Mouse (Mus musculus) G1E-ER4 (cell line): ENCODE measurements around the gene Cops9. TPM values are rescaled to one million over a fixed set of nuclear protein-coding genes. Genes with fewer than 3 reads are reported as not detected.

Experiments used
- GATA1 ChIP-seq: IDR thresholded peaks from one replicate; pipeline ENCODE4 v1.8.0; 2012; ENCODE audit warnings: low read length, inconsistent platforms
- polyA plus RNA-seq: library from polyadenylated mRNA; stranded (reverse); fragments of >175 nt; gene quantifications from 2 replicates; pipeline ENCODE4 v1.2.3, GENCODE M21; 2012

The Cops9 gene
- polyA plus RNA-seq, 1 experiment, result 217 TPM

DNA sequence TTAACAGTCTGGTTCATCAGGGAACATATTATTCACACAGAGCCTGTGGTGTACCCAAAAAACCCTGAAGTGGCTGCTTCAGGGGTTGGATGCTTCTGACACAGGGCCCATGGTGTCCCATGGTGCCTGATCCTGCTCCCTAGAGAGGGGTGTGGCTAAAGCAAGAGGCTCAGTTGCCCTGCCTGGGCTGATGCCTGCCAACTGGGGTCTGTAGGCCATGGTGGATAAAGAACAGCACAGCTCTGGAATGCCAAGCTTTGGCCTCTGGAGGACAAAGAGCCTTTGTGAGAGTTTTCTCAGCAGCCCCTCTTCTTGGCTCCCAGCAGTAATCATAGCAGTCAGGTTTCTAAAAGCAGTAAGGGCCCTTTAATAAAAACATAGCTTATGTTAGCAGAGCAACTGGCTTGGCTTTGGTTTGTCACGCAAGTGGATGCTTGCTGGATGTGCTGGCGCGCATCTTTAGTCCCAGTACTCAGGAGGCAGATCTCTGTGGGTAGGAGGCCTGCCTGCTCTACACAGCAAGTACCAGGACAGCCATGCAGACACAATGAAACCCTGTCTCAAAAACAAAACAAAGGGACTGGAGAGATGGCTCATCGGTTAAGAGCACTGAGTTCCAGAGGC is 6.7 kb downstream of the Cops9 start:
- no peak for TF ChIP-seq GATA1

DNA sequence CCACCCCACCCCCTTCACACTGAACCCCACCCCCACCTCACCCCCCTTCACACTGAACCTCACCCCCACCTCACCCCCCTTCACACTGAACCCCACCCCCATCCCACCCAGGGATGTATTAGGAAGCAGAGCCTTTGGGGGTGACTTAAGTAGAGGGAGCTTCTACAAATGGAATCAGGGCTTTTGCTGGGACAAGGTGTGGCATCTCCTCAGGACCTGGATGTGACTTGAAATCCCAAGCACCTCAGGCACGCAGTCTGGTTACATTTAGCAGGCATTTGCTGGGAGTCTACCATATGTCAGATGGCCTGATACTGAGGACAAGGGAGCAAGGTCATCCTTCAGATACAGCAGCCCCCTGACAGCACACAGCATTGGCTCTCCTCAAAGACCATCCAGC is 7.2 kb downstream of the Cops9 start:
- no peak for TF ChIP-seq GATA1

DNA sequence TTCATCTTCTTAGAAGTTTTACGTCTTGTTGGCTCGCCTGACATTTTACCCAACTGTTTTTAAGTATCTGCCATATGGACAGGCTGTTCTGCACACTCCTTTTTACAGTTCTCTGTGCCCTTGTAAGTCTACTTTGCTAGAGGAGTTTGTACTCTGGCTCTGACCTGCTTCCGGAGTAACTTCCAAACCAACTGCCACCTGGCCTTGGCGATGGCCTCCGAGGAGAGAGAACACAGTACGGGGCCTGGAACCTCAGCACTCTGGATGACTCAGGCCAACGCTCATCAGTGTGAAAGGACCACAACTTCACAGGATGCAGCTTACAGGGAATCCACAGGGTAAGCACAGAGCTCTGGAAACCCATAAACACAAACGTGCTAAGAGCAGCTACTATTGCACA is 8.1 kb downstream of the Cops9 start:
- no peak for TF ChIP-seq GATA1

DNA sequence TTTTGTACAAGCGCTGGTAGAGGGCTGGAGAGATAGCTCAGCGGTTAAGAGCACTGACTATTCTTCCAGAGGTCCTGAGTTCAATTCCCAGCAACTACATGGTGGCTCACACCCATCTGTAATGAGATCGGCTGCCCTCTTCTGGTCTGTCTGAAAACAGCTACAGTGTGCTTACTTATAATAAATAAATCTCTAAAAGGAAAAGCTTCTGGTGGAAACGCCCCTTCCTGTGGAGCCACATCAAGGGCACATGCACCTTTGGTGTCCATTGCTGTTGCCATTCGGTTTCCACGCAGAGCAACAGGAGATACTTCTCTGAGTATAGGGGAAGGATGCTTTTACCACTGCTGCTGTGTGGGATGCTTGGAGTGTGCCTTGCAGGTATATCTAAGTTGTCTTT is 8.8 kb downstream of the Cops9 start:
- no peak for TF ChIP-seq GATA1

DNA sequence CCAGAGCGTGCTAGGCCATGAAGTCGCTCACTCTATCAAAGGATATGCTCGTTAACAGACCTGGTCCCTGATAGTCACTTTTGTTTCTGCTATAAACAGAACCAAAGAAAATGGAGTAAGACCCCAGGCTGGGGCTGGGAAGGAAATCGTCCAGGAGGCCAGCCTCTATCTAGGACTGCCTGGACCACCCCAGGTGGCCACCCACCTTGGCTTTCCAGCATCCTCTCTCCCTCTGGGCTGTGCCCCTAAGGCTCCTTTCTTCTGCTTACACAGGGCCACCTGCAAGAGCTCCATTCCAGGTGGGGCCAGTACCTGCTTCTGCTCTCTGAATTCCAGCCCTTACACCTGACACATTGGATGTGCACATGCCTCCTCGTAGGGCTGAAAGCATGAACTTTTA is 9.6 kb downstream of the Cops9 start:
- no peak for TF ChIP-seq GATA1

DNA sequence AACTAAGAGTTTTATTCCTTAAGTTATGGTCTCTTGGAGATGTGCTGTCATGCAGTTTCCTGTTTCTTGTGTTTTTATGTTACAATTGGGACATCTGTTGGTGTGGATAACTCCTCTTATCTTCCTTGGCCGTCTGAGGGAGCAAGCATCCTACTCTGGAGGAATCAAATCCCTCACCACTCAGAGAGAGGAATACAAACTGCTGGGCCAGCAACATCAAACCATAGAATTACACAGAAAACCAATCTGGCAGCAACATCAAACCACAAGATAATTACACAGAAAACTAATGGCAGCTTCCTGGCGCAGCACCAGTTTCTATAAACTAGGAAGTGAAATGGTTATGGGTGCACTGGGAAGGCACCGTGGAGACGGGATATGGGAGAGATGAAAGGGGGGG is 13.6 kb downstream of the Cops9 start:
- no peak for TF ChIP-seq GATA1

DNA sequence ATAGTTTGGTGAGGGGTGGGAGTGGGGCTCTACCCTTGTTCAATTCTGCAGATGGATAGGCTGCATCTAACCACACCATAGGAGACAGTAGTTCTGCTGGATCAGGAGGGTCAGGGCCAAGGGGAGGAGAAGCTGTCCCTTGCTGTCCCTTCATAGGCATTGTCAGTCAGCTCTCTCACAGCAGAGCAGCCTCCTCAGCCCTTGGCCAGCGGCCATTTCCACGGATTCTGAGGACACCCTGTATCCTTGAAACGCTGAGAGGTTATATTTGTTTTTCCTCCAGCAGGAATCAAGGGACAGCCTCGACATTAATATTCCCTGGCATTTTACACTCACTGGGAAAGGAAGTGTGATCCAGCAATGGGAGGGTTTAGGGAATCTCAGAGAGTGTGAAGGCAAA is 23.4 kb downstream of the Cops9 start:
- TF ChIP-seq GATA1, result no peak

DNA sequence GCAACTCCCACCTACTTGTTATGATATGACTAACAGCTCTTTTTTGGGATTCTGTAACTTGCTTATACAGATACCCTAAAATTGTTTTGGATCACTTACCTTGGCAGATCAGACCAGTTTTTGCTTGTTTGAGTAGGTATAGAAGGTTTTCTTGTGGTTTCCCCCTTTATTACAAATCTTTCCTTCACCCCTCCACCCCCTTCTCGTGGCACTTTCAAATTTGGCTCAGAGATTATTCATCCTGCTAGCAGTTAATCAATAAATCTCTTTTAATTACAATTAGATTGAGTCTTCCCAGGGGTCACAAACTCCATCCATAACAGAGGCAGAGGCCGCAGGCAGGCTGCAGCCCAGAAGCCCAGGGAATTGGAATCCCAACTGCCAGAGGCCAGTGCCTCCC is 24.3 kb downstream of the Cops9 start, which contains the start of gene Olfr12:
Gene Olfr12 (plus strand): TSS at position 301 of the 400 bp plus-strand sequence.
- no peak for TF ChIP-seq GATA1

DNA sequence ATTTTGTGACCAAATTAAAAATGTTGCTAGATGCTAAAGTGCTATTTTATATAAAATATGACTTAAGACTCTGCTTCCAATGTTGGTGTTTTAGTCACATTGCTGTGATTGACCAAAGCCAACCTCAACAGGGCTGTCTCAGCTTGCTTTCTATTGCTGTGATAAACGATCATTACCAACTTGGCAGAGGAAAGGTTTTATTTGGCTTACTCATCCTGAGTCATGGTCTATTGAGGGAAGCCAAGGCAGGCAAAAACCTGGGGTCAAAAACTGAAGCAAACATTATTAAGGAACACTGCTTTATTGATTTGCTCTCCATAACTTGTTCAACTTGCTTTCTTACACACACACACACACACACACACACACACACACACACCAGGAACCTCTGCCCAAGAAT is 25.7 kb downstream of the Cops9 start:
- no peak for TF ChIP-seq GATA1

DNA sequence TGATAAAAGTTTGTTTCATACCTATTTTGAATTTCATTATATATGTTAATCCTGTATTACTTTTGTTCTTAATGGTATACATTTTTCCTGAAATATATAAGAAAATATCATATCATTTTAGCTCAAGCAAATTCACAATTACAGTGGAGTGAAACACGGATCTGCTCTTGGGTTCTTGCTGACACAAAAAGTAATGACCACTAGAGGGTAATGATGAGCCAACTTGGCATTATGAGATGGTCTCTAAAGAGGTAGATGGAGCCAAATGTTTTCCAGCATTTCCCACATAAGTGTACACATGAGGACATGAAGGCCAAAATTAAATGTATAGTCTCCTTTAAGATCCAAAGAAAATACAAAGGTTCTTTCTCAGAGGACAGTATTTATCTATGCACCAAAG is 27.3 kb downstream of the Cops9 start:
- no peak for TF ChIP-seq GATA1

DNA sequence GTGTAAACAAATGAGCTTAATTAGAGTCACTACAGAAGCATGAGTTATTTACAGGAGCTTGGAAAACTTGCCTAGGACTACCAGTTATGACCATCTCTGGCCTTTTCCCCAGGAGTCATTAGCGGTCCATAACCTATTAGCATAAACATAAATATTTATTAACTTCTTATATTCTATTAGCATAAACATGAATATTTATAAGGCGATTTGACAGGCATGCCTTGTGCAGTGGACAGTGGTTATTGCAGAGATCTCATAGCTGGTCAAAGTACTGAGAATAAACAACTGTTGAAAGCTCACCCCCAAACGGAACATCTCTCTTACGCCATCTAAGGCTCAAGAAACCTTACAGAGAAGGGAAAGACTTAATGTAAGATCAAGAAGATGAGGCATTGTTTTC is 28.6 kb downstream of the Cops9 start:
- no peak for TF ChIP-seq GATA1

DNA sequence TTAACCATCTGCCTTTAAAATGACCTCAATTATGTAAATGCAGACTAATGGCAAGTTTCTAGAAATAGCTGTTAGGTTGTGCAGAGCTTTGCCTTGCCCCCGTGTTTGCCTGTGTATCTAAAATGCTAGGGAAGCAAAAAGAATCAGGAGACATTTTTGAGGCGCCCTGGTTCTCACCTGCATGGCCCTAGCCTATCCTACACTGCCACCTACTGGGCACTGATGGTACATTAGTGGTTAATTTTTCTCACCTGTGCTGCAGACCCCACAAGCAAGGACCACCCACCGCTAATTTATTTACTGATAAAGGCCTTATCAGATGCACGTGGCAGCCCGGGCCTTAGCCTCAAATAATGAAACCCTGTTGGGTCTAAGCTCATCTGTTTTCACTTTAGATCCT is 30.8 kb downstream of the Cops9 start:
- TF ChIP-seq GATA1, result no peak

DNA sequence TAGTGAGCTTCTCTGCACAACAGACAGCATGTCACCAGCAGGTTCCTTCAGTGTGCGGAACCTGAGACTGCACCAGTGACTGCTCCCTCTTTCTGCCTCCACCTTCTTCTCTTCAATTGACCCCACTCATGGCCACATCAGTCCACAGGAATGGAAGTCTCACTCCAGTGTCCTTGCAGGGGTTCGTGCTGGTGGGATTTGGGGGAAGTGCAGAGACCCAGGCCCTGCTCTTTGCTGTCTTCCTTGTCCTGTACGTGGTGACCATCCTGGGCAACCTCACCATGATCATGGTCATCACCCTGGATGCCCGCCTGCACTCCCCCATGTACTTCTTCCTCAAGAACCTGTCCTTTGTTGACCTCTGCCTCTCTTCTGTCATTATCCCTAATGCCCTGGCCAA is 34.1 kb downstream of the Cops9 start:
- no peak for TF ChIP-seq GATA1

DNA sequence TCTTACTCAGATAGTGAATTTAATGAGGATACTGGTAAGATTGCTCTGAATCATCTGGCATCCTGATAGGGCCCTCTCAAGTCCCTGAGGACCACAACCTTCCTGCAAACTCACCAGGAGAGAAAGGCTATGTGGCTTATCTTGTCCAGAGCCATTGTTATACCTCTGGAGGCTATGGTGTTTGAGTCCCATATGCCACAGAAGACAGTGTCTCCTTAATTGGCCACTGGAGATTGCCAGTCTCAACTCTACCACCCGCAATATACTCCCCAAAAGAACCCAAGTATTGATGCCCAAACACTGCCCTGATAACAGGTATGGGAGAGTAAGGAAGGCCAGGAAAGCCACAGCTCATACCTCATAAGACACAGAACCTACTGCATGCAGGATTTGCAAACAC is 36.3 kb downstream of the Cops9 start, which contains the start of gene Olfr1410:
Gene Olfr1410 (plus strand): TSS at position 301 of the 400 bp plus-strand sequence.
- TF ChIP-seq GATA1, result no peak

DNA sequence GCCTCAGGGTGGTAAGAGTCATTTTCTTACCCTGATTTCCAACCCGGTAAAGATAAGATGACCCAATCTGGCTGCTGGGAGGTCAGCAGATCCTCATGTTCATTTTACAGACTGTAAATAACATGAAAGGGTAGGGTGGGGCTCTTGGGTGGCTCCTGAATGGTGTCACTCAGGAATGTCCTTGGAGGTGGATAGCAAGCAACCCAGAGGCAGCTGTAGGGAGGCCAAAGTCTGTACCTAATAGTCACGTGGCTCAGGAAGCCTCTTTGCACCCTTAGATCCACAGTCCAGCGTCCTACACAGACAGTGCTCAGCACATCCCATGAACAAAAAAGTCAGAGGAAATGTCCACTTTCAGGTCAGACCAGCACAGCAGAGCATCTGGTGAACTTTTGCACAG is 45.8 kb downstream of the Cops9 start:
- no peak for TF ChIP-seq GATA1

DNA sequence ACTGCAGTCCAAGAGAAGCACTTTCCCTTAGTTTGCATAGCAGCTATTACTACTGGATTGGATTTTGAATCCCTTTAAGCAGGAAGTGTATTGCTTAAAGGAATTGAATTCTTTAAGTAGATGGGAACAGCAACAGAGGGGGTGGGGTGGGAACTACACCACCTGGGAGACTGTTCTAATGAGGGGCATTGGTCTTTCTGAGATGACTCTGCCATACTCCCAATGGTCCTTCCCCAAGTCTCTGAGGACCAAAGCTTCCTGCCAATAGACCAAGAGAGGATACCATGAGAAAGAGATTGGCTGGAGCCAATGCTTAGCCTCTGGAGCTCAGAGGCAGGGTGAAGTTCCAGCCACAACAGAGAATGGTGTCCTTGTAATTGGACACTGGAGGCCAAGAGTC is 47.7 kb downstream of the Cops9 start, which contains the start of gene Olfr1411:
Gene Olfr1411 (plus strand): TSS at position 301 of the 400 bp plus-strand sequence.
- TF ChIP-seq GATA1, result no peak

Other genes with a start within 250 kb of the Cops9 start
- 93.0 and 96.6 TPM in 2 replicates for gene Ndufa10, start 168.1 kb downstream of the Cops9 start, polyA plus RNA-seq
- not detected in 2 replicates for gene Olfr1416, start 156.9 kb downstream of the Cops9 start, polyA plus RNA-seq
- gene Olfr1415, start 145.9 kb downstream of the Cops9 start, polyA plus RNA-seq, result not detected in 2 replicates
- gene Olfr1414, start 123.3 kb downstream of the Cops9 start, polyA plus RNA-seq, result not detected in 2 replicates
- not detected in 2 replicates for gene Olfr1413, start 70.7 kb downstream of the Cops9 start, polyA plus RNA-seq
- not detected in 2 replicates for gene Olfr1412, start 56.2 kb downstream of the Cops9 start, polyA plus RNA-seq
- gene Olfr1411, start 47.6 kb downstream of the Cops9 start, polyA plus RNA-seq, result not detected in 2 replicates
- gene Olfr1410, start 36.2 kb downstream of the Cops9 start, polyA plus RNA-seq, result not detected in 2 replicates
- gene Olfr12, start 24.2 kb downstream of the Cops9 start, polyA plus RNA-seq, result not detected in 2 replicates
- 0.13 TPM in 1 of 2 replicates, not detected in the other for gene Otos, start 6.9 kb upstream of the Cops9 start, polyA plus RNA-seq
- gene Gpc1, start 189.7 kb upstream of the Cops9 start, polyA plus RNA-seq, result not detected in 2 replicates